Mouse (Mus musculus): ENCODE results near the gene Tsks.

Tsks gene

GRCm38 (mm10) chr7:44978300-44978699, 35.3 kb downstream of the Tsks start:
- DNase-seq (ENCODE audit: low spot score in 2 of 2): no peak

GRCm38 (mm10) chr7:44981539-44981938, 38.5 kb downstream of the Tsks start:
- no peak for DNase-seq (ENCODE audit: low spot score in 2 of 2)

GRCm38 (mm10) chr7:44983085-44983484, 40.1 kb downstream of the Tsks start:
- DNase-seq (ENCODE audit: low spot score in 2 of 2): peak in 1 of 2 experiments; percentile 70

- no peak for DNase-seq (ENCODE audit: low spot score in 2 of 2)
Observed at GRCm38 (mm10) chr7:44983944-44984832, 41.2 kb downstream of the Tsks start.

GRCm38 (mm10) chr7:44984833-44985164, 41.8 kb downstream of the Tsks start:
- DNase-seq (ENCODE audit: low spot score in 2 of 2): no peak

- peak in 1 of 2 experiments; percentile 45 for DNase-seq (ENCODE audit: low spot score in 2 of 2)
Observed at GRCm38 (mm10) chr7:44985595-44986191, 42.7 kb downstream of the Tsks start.

- peak; percentile 99 to 100 for DNase-seq (ENCODE audit: low spot score in 2 of 2)
Observed at GRCm38 (mm10) chr7:44986192-44986878, 43.3 kb downstream of the Tsks start, which contains the start of gene Prmt1. Gene Prmt1 (minus strand): TSS chr7:44986568.

- no peak for DNase-seq (ENCODE audit: low spot score in 2 of 2)
Observed at GRCm38 (mm10) chr7:44986879-44987718, 44.1 kb downstream of the Tsks start.

GRCm38 (mm10) chr7:44996672-44997071, 53.7 kb downstream of the Tsks start:
- DNase-seq (ENCODE audit: low spot score in 2 of 2): no peak

- peak; percentile 91 to 94 for DNase-seq (ENCODE audit: low spot score in 2 of 2)
Observed at GRCm38 (mm10) chr7:44997231-44997939, 54.4 kb downstream of the Tsks start, which contains the start of gene Irf3. Gene Irf3 (plus strand): TSS chr7:44997648.

GRCm38 (mm10) chr7:44997940-44998428, 55.0 kb downstream of the Tsks start:
- DNase-seq (ENCODE audit: low spot score in 2 of 2): no peak

GRCm38 (mm10) chr7:44998501-44998955, 55.5 kb downstream of the Tsks start, which contains the start of gene Bcl2l12:
Gene Bcl2l12 (minus strand): TSS chr7:44998712.
- no peak for DNase-seq (ENCODE audit: low spot score in 2 of 2)

GRCm38 (mm10) chr7:44999753-45000152, 56.7 kb downstream of the Tsks start:
- DNase-seq (ENCODE audit: low spot score in 2 of 2): no peak

- no peak for DNase-seq (ENCODE audit: low spot score in 2 of 2)
Observed at GRCm38 (mm10) chr7:45000539-45001114, 57.6 kb downstream of the Tsks start.

GRCm38 (mm10) chr7:45002440-45002839, 59.4 kb downstream of the Tsks start:
- no peak for DNase-seq (ENCODE audit: low spot score in 2 of 2)

- DNase-seq (ENCODE audit: low spot score in 2 of 2): no peak
Observed at GRCm38 (mm10) chr7:45004546-45004945, 61.5 kb downstream of the Tsks start.

GRCm38 (mm10) chr7:45005321-45005992, 62.5 kb downstream of the Tsks start:
- no peak for DNase-seq (ENCODE audit: low spot score in 2 of 2)

- no peak for DNase-seq (ENCODE audit: low spot score in 2 of 2)
Observed at GRCm38 (mm10) chr7:45006503-45006902, 63.5 kb downstream of the Tsks start.

- DNase-seq (ENCODE audit: low spot score in 2 of 2): no peak
Observed at GRCm38 (mm10) chr7:45007141-45007540, 64.1 kb downstream of the Tsks start.

Measured in right cerebral cortex, postnatal 36 days (tissue).